In the genomic region with DNA sequence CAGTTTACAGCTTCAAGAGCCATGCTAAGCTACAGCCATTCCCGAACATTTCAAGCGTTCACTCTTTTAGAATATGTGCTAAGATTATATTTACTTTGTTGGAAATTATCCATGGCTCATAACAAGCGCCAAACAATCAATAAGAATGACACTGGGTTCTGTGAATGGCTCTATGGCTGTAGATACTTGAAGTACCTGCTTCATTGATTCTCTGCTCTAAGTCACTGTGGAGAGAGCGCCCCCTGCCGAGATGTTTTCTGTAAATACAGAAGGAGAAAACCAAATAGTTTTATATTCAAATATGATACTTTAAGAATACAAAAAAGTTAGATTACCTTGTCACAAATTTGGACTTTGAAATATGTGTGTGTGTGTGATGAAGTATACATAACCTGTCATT, we compare ENCODE assay signal across 9 mouse cellular contexts.
A peak's percentile ranks its signal among the peaks of the same experiment; 100 is the strongest.
DNase-seq lines count a peak whose midpoint lies in the region; ATAC-seq and TF ChIP-seq lines count a peak whose summit lies in the region.
"Had no signal": no experiment of that assay in that cellular context is flagged by ENCODE, and none has a peak within 500 bp of the region (broad histone marks: within the 10 kb centered on the region; RNA-seq: fewer than 3 reads in every experiment).

No protein-coding gene starts in this region.

- H3K27ac ChIP-seq in heart, embryonic 10.5 days, result no peak overlapping the region
- H3K27ac ChIP-seq in thymus, adult 2 months (ENCODE audit: control insufficient read depth, insufficient read depth, low read length), result no peak overlapping the region
- H3K27ac ChIP-seq in midbrain, embryonic 13.5 days, result no peak overlapping the region
- H3K27ac ChIP-seq: neural tube, embryonic 12.5 days had no signal

- no peak for TF ChIP-seq POLR2A in thymus, adult 2 months (IDR thresholded peaks at IDR 0.05; ENCODE audit: control insufficient read depth, extremely low read depth, insufficient read depth, low read length, poor library complexity)

- no peak overlapping the region for H3K4me3 ChIP-seq in heart, embryonic 10.5 days
- no peak overlapping the region for H3K4me3 ChIP-seq in thymus, adult 2 months (ENCODE audit: control insufficient read depth, insufficient read depth, low read length)
- H3K4me3 ChIP-seq in midbrain, embryonic 13.5 days (replicated peaks), result no peak overlapping the region
- H3K4me3 ChIP-seq: neural tube, embryonic 12.5 days had no signal

- no peaks in the 10 kb centered on the region for H3K4me1 ChIP-seq in heart, embryonic 10.5 days
- H3K4me1 ChIP-seq in thymus, adult 2 months (replicated peaks; ENCODE audit: control insufficient read depth, insufficient read depth, low read length), result no peaks in the 10 kb centered on the region
- 0 out of 2 replicates have a peak, but pooled peaks cover 3% of the 10 kb centered on the region for H3K4me1 ChIP-seq in midbrain, embryonic 13.5 days (replicated peaks)
- H3K4me1 ChIP-seq: neural tube, embryonic 12.5 days had no signal

- H3K4me2 ChIP-seq in midbrain, embryonic 13.5 days (replicated peaks), result no peak overlapping the region
- H3K4me2 ChIP-seq: neural tube, embryonic 12.5 days had no signal

- DNase-seq in heart, adult 18-20 months, result peak; percentile 7 to 58
- no peak for DNase-seq in heart, embryonic 10.5 days (ENCODE audit: low spot score)
- DNase-seq in thymus, adult 2 months, result peak; percentile 10
- no peak for DNase-seq in thymus, postnatal 0 days (ENCODE audit: low spot score)
- peak; percentile 53 to 82 for DNase-seq in cerebellum, postnatal 25 days
- DNase-seq in kidney, postnatal 4 days, result peak; percentile 66

- H3K27me3 ChIP-seq in heart, embryonic 10.5 days (ENCODE audit: insufficient read depth, poor library complexity, severe bottlenecking), result no peaks in the 10 kb centered on the region
- no peaks in the 10 kb centered on the region for H3K27me3 ChIP-seq in thymus, adult 2 months (ENCODE audit: control insufficient read depth, insufficient read depth, low read length)
- H3K27me3 ChIP-seq in midbrain, embryonic 13.5 days, result no peaks in the 10 kb centered on the region
- H3K27me3 ChIP-seq: neural tube, embryonic 12.5 days had no signal

- H3K9ac ChIP-seq in midbrain, embryonic 13.5 days (replicated peaks), result no peak overlapping the region
- H3K9ac ChIP-seq: neural tube, embryonic 12.5 days had no signal

- ATAC-seq in midbrain, embryonic 13.5 days, result 0 out of 2 replicates have a peak, but pooled peaks have one; percentile 17
- ATAC-seq in CD4-positive, CD25-positive, alpha-beta regulatory T cell, adult 4 months, result no peak

- TF ChIP-seq CTCF in thymus, adult 2 months (IDR thresholded peaks at IDR 0.05; ENCODE audit: borderline replicate concordance, control insufficient read depth, extremely low read depth, insufficient read depth, low read length, poor library complexity), result no peak

- WGBS in heart, embryonic 10.5 days, result 36% methylated on average over 5 of the region's 5 CpGs
- 44% methylated on average over 5 of the region's 5 CpGs for WGBS in thymus, adult 2 months
- 42% methylated on average over 5 of the region's 5 CpGs for WGBS in midbrain, embryonic 13.5 days

- no peaks in the 10 kb centered on the region for H3K36me3 ChIP-seq in heart, embryonic 10.5 days
- H3K36me3 ChIP-seq in thymus, adult 2 months (ENCODE audit: control insufficient read depth, insufficient read depth, low read length), result no peaks in the 10 kb centered on the region
- H3K36me3 ChIP-seq in midbrain, embryonic 13.5 days, result no peaks in the 10 kb centered on the region
- H3K36me3 ChIP-seq: neural tube, embryonic 12.5 days had no signal

- no peaks in the 10 kb centered on the region for H3K9me3 ChIP-seq in heart, embryonic 10.5 days
- H3K9me3 ChIP-seq in midbrain, embryonic 13.5 days, result no peaks in the 10 kb centered on the region
- H3K9me3 ChIP-seq: neural tube, embryonic 12.5 days had no signal

Comparison
In these comparisons a context has a peak if more than half of its experiments do, and no peak if none do; other contexts are left out.
1. DNase-seq: peak in heart, adult 18-20 months (2 of 2), thymus, adult 2 months (single experiment), cerebellum, postnatal 25 days (2 of 2) and kidney, postnatal 4 days (2 of 2); none in heart, embryonic 10.5 days (single experiment) and thymus, postnatal 0 days (single experiment).